In genomic region chr3:116808507-116809217, GRCm38 (mm10) we compare ENCODE assay signal across 8 mouse cellular contexts. TPM values are rescaled to one million over a fixed set of nuclear protein-coding genes. Genes with fewer than 3 reads are reported as not detected.
DNase-seq lines count a peak whose midpoint lies in the region; ATAC-seq and TF ChIP-seq lines count a peak whose summit lies in the region.

No protein-coding gene starts in this region.

- TF ChIP-seq EP300 in liver, postnatal 0 days (IDR thresholded peaks at IDR 0.05; ENCODE audit: low read depth), result peak; percentile 2; the same call in 1 of the 2 replicates

- peak overlapping the region; percentile 56 for H3K4me2 ChIP-seq in hindbrain, embryonic 12.5 days (replicated peaks)
- peak overlapping the region; percentile 91 for H3K4me2 ChIP-seq in liver, postnatal 0 days (ENCODE audit: low read depth, low read length)
- H3K4me2 ChIP-seq in neural tube, embryonic 15.5 days, result peak overlapping the region; percentile 80

- H3K36me3 ChIP-seq in hindbrain, embryonic 12.5 days, result no peaks in the 10 kb centered on the region
- peaks cover 4% of the 10 kb centered on the region for H3K36me3 ChIP-seq in liver, postnatal 0 days (replicated peaks; ENCODE audit: insufficient read depth, low read length)
- no peaks in the 10 kb centered on the region for H3K36me3 ChIP-seq in neural tube, embryonic 15.5 days

- no peak for DNase-seq in cerebellum, adult 18-20 months
- DNase-seq in urinary bladder, adult 2 months (ENCODE audit: low spot score), result peak; percentile 23
- no peak for DNase-seq in urinary bladder, postnatal 25 days (ENCODE audit: low spot score)
- peak; percentile 49 for DNase-seq in liver, postnatal 0 days
- DNase-seq in adrenal gland, adult 8-10 months, result no peak

- peaks cover 7% of the 10 kb centered on the region; the same call in 1 of the 2 replicates for H3K4me1 ChIP-seq in hindbrain, embryonic 12.5 days
- peaks cover 28% of the 10 kb centered on the region for H3K4me1 ChIP-seq in liver, postnatal 0 days (ENCODE audit: insufficient read depth)
- peaks cover 32% of the 10 kb centered on the region for H3K4me1 ChIP-seq in neural tube, embryonic 15.5 days

- ATAC-seq in cerebellum, adult (ENCODE audit: insufficient number of reproducible peaks, low FRiP score, low TSS enrichment), result peak; percentile 37
- peak; percentile 70 for ATAC-seq in hindbrain, embryonic 12.5 days (ENCODE audit: low FRiP score)
- ATAC-seq in liver, postnatal 0 days, result peak; percentile 58
- peak; percentile 48 for ATAC-seq in neural tube, embryonic 15.5 days (ENCODE audit: low FRiP score)

- peak overlapping the region; percentile 76 for H3K9ac ChIP-seq in hindbrain, embryonic 12.5 days
- H3K9ac ChIP-seq in liver, postnatal 0 days (replicated peaks), result peak overlapping the region; percentile 88
- peak overlapping the region; percentile 69 for H3K9ac ChIP-seq in neural tube, embryonic 15.5 days (replicated peaks)

- 66% methylated on average over 10 of the region's 10 CpGs for WGBS in hindbrain, embryonic 12.5 days
- WGBS in liver, postnatal 0 days (ENCODE audit: insufficient replicate concordance), result 57% methylated on average over 10 of the region's 10 CpGs
- WGBS in neural tube, embryonic 15.5 days, result 66% methylated on average over 10 of the region's 10 CpGs

- no peaks in the 10 kb centered on the region for H3K9me3 ChIP-seq in hindbrain, embryonic 12.5 days (replicated peaks)
- H3K9me3 ChIP-seq in liver, postnatal 0 days (ENCODE audit: low read length), result no peaks in the 10 kb centered on the region
- no peaks in the 10 kb centered on the region for H3K9me3 ChIP-seq in neural tube, embryonic 15.5 days (replicated peaks)

- H3K27ac ChIP-seq in hindbrain, embryonic 12.5 days, result peak overlapping the region; percentile 88; the same call in 1 of the 2 replicates
- H3K27ac ChIP-seq in liver, postnatal 0 days (ENCODE audit: low read depth), result peak overlapping the region; percentile 93
- H3K27ac ChIP-seq in neural tube, embryonic 15.5 days (replicated peaks), result peak overlapping the region; percentile 93

- peak overlapping the region; percentile 71 for H3K4me3 ChIP-seq in hindbrain, embryonic 12.5 days
- H3K4me3 ChIP-seq in liver, postnatal 0 days (ENCODE audit: low read depth, low read length), result peak overlapping the region; percentile 89
- peak overlapping the region; percentile 83 for H3K4me3 ChIP-seq in neural tube, embryonic 15.5 days (replicated peaks)

- H3K27me3 ChIP-seq in hindbrain, embryonic 12.5 days, result no peaks in the 10 kb centered on the region
- no peaks in the 10 kb centered on the region for H3K27me3 ChIP-seq in liver, postnatal 0 days (ENCODE audit: insufficient read depth, low read length)
- no peaks in the 10 kb centered on the region for H3K27me3 ChIP-seq in neural tube, embryonic 15.5 days (replicated peaks)

- TF ChIP-seq CTCF in liver, postnatal 0 days (IDR thresholded peaks at IDR 0.05; ENCODE audit: low read depth), result no peak

RNA-seq across cellular contexts. Expression of gene Agl, which starts 0.7 kb away (rescaled TPM):
- polyA plus RNA-seq in urinary bladder, adult 2 months (2012; rRNA removed), result 17.3 and 27.2 TPM in 2 replicates
- 18.6 and 21.0 TPM in 2 replicates for polyA plus RNA-seq in hindbrain, embryonic 12.5 days (2016; fragmentation: Nextera tagmentation; extraction: Ambion mirVana)
- 8.4 and 9.1 TPM in 2 replicates for polyA plus RNA-seq in liver, postnatal 0 days (2015; fragmentation: Nextera tagmentation; extraction: Ambion mirVana)
- polyA plus RNA-seq in neural tube, embryonic 15.5 days (2015; fragmentation: Nextera tagmentation; extraction: Ambion mirVana), result 17.0 TPM in 2 replicates
- total RNA-seq in adrenal gland, adult 8-10 months (2022), result 10 to 100 TPM; 49.9 to 75.6 (median 62.3) TPM

RNA-seq across cellular contexts. Expression of gene Frrs1, which starts 50.6 kb away (rescaled TPM):
- polyA plus RNA-seq in urinary bladder, adult 2 months (2012; rRNA removed), result 14.6 and 15.3 TPM in 2 replicates
- 6.0 and 10.2 TPM in 2 replicates for polyA plus RNA-seq in hindbrain, embryonic 12.5 days (2016; fragmentation: Nextera tagmentation; extraction: Ambion mirVana)
- 20.6 and 22.7 TPM in 2 replicates for polyA plus RNA-seq in liver, postnatal 0 days (2015; fragmentation: Nextera tagmentation; extraction: Ambion mirVana)
- 5.3 and 10.1 TPM in 2 replicates for polyA plus RNA-seq in neural tube, embryonic 15.5 days (2015; fragmentation: Nextera tagmentation; extraction: Ambion mirVana)
- total RNA-seq in adrenal gland, adult 8-10 months (2022), result 10 to 100 TPM in 2 of 4 experiments, 1 to 10 TPM in 2; 6.2 to 25.3 (median 16.2) TPM

Comparison
In these comparisons a context has a peak if more than half of its experiments do, and no peak if none do; other contexts are left out.
1. DNase-seq: peak in urinary bladder, adult 2 months (single experiment) and liver, postnatal 0 days (single experiment); none in cerebellum, adult 18-20 months (0 of 2), urinary bladder, postnatal 25 days (single experiment) and adrenal gland, adult 8-10 months (single experiment).
2. Peak in every context shown above with its lines, with median percentiles within 50 percentile points of each other: ATAC-seq, H3K27ac ChIP-seq, H3K4me2 ChIP-seq, H3K4me3 ChIP-seq and H3K9ac ChIP-seq.